Mouse (Mus musculus) stomach, postnatal 0 days (tissue): ENCODE results near the gene Zbtb7b.

Experiments
- CTCF ChIP-seq: IDR thresholded peaks from 2 replicates; pipeline ENCODE4 v1.5.1; 2016; ENCODE audit warnings: antibody characterized with exemption, low read depth, mild to moderate bottlenecking, moderate library complexity
- EP300 ChIP-seq: optimal IDR thresholded peaks from 2 replicates; pipeline ENCODE3; 2016; ENCODE audit warnings: antibody characterized with exemption

DNA sequence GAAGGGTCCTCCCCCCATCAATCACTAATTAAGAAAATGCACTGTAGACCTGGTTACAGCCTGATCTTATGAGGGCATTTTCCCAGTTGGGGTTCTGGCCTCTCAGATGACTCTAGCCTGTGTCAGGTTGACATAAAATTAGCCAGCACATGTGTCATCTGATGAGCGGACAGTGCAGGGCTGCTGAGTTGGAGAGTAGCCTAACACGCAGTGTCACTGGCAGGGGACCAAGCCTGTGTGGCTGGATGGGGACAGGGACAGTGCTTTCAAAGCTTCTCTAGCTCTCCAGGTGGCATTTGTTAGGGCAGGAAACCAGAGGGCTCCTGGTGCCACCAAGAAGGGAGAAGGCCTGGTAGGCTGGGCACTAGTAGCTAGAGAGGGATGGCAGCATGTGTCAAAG lies 46.1 kb upstream of the Zbtb7b start:
- no peak for TF ChIP-seq EP300
- TF ChIP-seq CTCF: no peak
